Mouse (Mus musculus): Measurements from ENCODE around the gene Rgs7.

DNA sequence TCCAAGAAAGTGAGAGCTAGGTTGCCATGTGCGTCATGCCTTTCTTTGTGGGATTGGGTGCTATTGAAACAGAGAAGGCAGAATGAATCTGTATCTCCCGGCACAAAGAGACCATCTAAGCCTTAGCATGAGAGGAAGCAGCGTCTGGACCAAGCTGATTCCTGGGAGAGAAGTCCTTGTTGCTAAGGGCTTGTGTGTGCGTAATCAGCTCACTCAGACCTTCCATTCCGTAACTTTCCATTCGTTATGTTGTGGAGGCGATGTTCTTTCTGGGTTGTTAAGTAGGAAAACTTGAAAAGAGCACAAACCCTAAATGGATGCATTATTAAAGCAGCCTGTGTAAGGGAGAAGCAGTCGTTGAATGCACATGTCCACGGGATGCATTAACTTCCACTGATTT lies 173.1 kb downstream of the Rgs7 start:
- TF ChIP-seq CTCF (IDR thresholded peaks at IDR 0.05; ENCODE audit: borderline replicate concordance, control insufficient read depth, extremely low read depth, insufficient read depth, low read length, poor library complexity) (no peak), POLR2A (IDR thresholded peaks at IDR 0.05; ENCODE audit: control insufficient read depth, extremely low read depth, insufficient read depth, low read length, poor library complexity) (no peak)
